Mouse (Mus musculus): ENCODE results near the gene Tmem132c.

- no peak for TF ChIP-seq CTCF (IDR thresholded peaks at IDR 0.05)
- no peak for TF ChIP-seq POLR2A (IDR thresholded peaks at IDR 0.05; ENCODE audit: insufficient read depth, low read depth, low read length)
- no peak for TF ChIP-seq EP300 (IDR thresholded peaks at IDR 0.05; ENCODE audit: insufficient read depth, low read depth, low read length)
Observed at GRCm38 (mm10) chr5:127496895-127497294, 255.3 kb downstream of the Tmem132c start.

All from heart, adult 2 months (tissue).